Mouse (Mus musculus) heart, postnatal 0 days (tissue): ENCODE data around the gene Nipa2.

Experiments
- CTCF ChIP-seq: IDR thresholded peaks from 2 replicates; pipeline ENCODE4 v1.5.1; 2016; ENCODE audit warnings: antibody characterized with exemption, control low read depth, low read depth
- EP300 ChIP-seq: IDR thresholded peaks from 2 replicates; pipeline ENCODE4 v1.6.1; 2016; ENCODE audit warnings: antibody characterized with exemption, low read depth

DNA sequence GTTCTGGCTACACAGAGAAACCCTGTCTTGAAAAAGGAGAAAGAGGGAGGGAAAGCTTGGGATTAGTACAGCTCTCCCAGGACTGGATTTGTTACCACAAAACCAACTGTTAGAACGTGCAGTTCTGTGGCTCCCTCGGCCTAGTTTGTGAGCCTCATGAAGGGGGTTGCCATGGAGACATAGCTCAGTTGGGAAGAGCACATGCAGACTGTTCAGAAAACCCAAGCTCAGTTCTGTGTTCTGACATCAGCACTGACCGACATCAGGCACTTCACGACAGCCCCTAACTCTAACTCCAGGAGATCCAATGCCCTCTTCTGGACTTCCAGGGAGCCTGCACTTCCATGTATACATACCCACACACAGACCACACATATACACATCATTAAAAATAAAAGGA lies 32.7 kb upstream of the Nipa2 start:
- no peak for TF ChIP-seq EP300
- TF ChIP-seq CTCF, result no peak
